Mouse (Mus musculus) CD4-positive naive resting alpha-beta T cell, adult 57 days (primary cell): ENCODE data around the gene Gm21860. TPM values are rescaled to one million over a fixed set of nuclear protein-coding genes. Genes with fewer than 3 reads are reported as not detected.

Experiments
- total RNA-seq: library from RNA; stranded (reverse); gene quantifications from one replicate; pipeline ENCODE4 v1.2.4, GENCODE M21; 2023

Gene Gm21860
- total RNA-seq = not detected

GRCm38 (mm10) chrY:90754721-90755120 lies at the start of gene Gm21860:
TSS of gene Gm21860 (minus strand) at chrY:90754821.

GRCm38 (mm10) chrY:90784438-90784837 lies 29.8 kb upstream of the Gm21860 start, which contains the start of gene Gm47283:
TSS of gene Gm47283 (plus strand) at chrY:90784738.

Other genes with a start within 250 kb of the Gm21860 start
- not detected for gene Gm47283, start 29.9 kb upstream of the Gm21860 start, total RNA-seq
- gene Gm21748, start 84.4 kb upstream of the Gm21860 start, total RNA-seq = not detected